Mouse (Mus musculus) midbrain, embryonic 15.5 days (tissue): Measurements from ENCODE around the gene Slc18b1. TPM values are rescaled to one million over a fixed set of nuclear protein-coding genes. Genes with fewer than 3 reads are reported as not detected.
A peak's percentile ranks its signal among the peaks of the same experiment; 100 is the strongest.
"Not testable (repeated sequence)": the region's sequence is repeated elsewhere in the genome, so short reads cannot be mapped to it uniquely, and the experiment has no call there.

ENCODE experiments used
- ATAC-seq: fragments of 200-750 bp; cut with Nextera tagmentation; replicated peaks from 2 replicates; pipeline ENCODE4 v1.8.0; 2017; ENCODE audit warnings: moderate TSS enrichment
- H3K27ac ChIP-seq: fragments of 300-500 bp; sonication (generic); 2 replicates; pipeline ENCODE4 v1.5.1; 2015; ENCODE audit warnings: mild to moderate bottlenecking, inconsistent platforms
- H3K27me3 ChIP-seq: fragments of 300-500 bp; sonication (generic); replicated peaks from 2 replicates; pipeline ENCODE4 v1.6.1; 2015; ENCODE audit warnings: inconsistent platforms
- H3K36me3 ChIP-seq: fragments of 300-500 bp; sonication (generic); replicated peaks from 2 replicates; pipeline ENCODE4 v1.6.1; 2015; ENCODE audit warnings: inconsistent platforms
- H3K4me1 ChIP-seq: fragments of 300-500 bp; sonication (generic); 2 replicates; pipeline ENCODE4 v1.6.1; 2015; ENCODE audit warnings: inconsistent platforms
- H3K4me2 ChIP-seq: fragments of 300-500 bp; sonication (generic); 2 replicates; pipeline ENCODE4 v1.6.1; 2015; ENCODE audit warnings: inconsistent platforms, mild to moderate bottlenecking, moderate library complexity
- H3K4me3 ChIP-seq: fragments of 300-500 bp; sonication (generic); 2 replicates; pipeline ENCODE4 v1.5.1; 2015; ENCODE audit warnings: mild to moderate bottlenecking, inconsistent platforms
- H3K9ac ChIP-seq: fragments of 300-500 bp; sonication (generic); 2 replicates; pipeline ENCODE4 v1.6.1; 2015; ENCODE audit warnings: mild to moderate bottlenecking, inconsistent platforms
- H3K9me3 ChIP-seq: fragments of 300-500 bp; sonication (generic); 2 replicates; pipeline ENCODE4 v1.6.1; 2016; ENCODE audit warnings: inconsistent platforms
- WGBS: fragments of 180-500 bp; shearing (Covaris S2); methylation state at CpG from one replicate; pipeline ENCODE4 v1.1.7; 2015; ENCODE audit warnings: mixed read lengths; 5-methylcytosine and 5-hydroxymethylcytosine counted together
- polyA plus RNA-seq: library from polyadenylated mRNA; unstranded; fragments of >200 nt; fragmentation: Nextera tagmentation; extraction: Ambion mirVana; gene quantifications from 2 replicates; pipeline ENCODE4 v1.2.1, GENCODE M21; 2015

Slc18b1 gene
- polyA plus RNA-seq, 1 experiment from 2014 or later, result 16.6 TPM

GRCm38 (mm10) chr10:23786631-23787038 is 10.2 kb upstream of the Slc18b1 start:
- not testable (repeated sequence) for H3K9me3 ChIP-seq, H3K27me3 ChIP-seq
- peaks cover 26% of the 10 kb centered on the region; the same call in 1 of the 2 replicates for H3K36me3 ChIP-seq
- H3K4me1 ChIP-seq, result peaks cover 30% of the 10 kb centered on the region
- ATAC-seq, result peak; percentile 79
- peak overlapping the region; percentile 70 for H3K4me2 ChIP-seq
- peak overlapping the region; percentile 69 for H3K27ac ChIP-seq
- WGBS, result under 1% methylated on average over 23 of the region's 23 CpGs
- H3K9ac ChIP-seq, result peak overlapping the region; percentile 96
- peak overlapping the region; percentile 80 for H3K4me3 ChIP-seq

DNA sequence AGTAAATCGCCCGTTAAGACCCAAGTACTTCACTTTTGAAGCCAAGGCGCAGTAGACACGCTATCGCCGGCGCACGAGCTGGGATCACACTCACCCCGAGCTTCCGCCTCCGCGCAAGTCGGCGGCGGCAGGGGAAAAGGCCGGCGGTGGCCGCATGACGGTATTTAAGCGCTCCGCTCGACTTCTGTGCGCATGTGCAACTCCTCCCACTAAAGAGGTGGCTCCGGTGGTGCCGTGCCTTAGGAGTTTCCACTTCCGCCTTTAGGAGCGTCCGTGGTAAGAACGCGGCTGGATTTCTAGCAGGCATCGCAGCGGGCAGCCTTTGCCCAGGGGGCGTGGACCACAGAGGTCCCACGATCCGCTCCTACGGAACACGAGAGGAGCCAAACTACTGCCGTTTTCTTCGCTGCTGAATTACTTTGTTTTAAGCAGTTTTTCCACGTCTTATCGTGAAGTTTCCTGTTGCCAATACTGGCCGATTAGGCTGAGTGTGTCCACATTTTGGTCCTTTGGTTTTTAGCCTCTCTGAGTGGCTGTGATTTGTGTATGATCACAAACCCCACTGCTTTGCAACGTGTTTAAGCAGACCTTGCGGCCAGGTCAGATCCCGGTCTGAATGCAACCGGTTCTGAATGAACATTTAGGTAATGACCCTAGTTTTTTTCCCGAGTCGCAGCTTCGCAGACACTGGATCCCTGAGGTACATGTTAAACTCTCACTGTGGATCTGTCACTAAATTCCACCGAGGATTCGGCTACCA is 9.5 kb upstream of the Slc18b1 start, which contains the start of gene Rps12:
Rps12 (minus strand) TSS at position 214 of the 760 bp plus-strand sequence.
- Histone ChIP-seq H3K4me1 (peaks cover 30% of the 10 kb centered on the region), H3K9me3 (no peaks in the 10 kb centered on the region), H3K27ac (peak within 1 kb of the TSS; percentile 73), H3K36me3 (peaks cover 26% of the 10 kb centered on the region; the same call in 1 of the 2 replicates), H3K27me3 (no peaks in the 10 kb centered on the region), H3K4me3 (peak within 1 kb of the TSS; percentile 80), H3K4me2 (peak within 1 kb of the TSS; percentile 70), H3K9ac (peak within 1 kb of the TSS; percentile 96)
- WGBS, result under 1% methylated on average over 51 of the region's 51 CpGs
- peak; percentile 99 for ATAC-seq

- peak overlapping the region; percentile 58 for H3K4me2 ChIP-seq
- WGBS, result 10% methylated on average over 8 of the region's 8 CpGs
- no peaks in the 10 kb centered on the region for H3K27me3 ChIP-seq
- peak overlapping the region; percentile 57 for H3K9ac ChIP-seq
- peak overlapping the region; percentile 80 for H3K4me3 ChIP-seq
- peaks cover 30% of the 10 kb centered on the region for H3K4me1 ChIP-seq
- no peak overlapping the region for H3K27ac ChIP-seq
- no peak for ATAC-seq
- H3K9me3 ChIP-seq, result no peaks in the 10 kb centered on the region
- H3K36me3 ChIP-seq, result peaks cover 22% of the 10 kb centered on the region; the same call in 1 of the 2 replicates
Observed at GRCm38 (mm10) chr10:23788056-23788600, 8.7 kb upstream of the Slc18b1 start.

- Histone ChIP-seq H3K36me3 (0 out of 2 replicates have a peak, but pooled peaks cover 3% of the 10 kb centered on the region), H3K9me3 (no peaks in the 10 kb centered on the region), H3K4me3 (peak overlapping the region; percentile 67), H3K9ac (peak overlapping the region; percentile 63; the same call in 1 of the 2 replicates), H3K4me2 (peak overlapping the region; percentile 62), H3K27ac (peak overlapping the region; percentile 74), H3K27me3 (no peaks in the 10 kb centered on the region), H3K4me1 (peaks cover 12% of the 10 kb centered on the region)
- WGBS, result 44% methylated on average over 9 of the region's 9 CpGs
- peak; percentile 4 for ATAC-seq
Observed at GRCm38 (mm10) chr10:23795871-23796520, 790 bp upstream of the Slc18b1 start.

DNA sequence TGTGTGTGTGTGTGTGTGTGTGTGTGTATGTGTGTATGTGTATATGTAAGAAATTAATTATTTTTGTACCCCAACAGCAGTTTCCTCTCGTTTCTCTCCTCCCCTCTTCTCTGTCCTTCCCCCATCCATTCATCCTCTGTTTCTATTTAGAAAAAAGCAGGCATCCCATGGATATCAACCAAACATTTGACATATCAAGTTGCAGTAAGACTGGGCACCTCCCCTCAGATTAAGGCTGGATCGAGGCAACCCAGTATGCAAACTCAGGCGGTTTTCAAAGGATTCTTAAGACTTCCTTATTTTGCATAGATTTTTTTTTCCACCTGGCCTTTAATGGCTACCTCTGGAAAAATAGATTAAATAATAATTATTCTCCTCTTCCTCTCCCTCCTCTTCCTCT is 820 bp downstream of the Slc18b1 start:
- 0 out of 2 replicates have a peak, but pooled peaks have one; percentile 13 for ATAC-seq
- H3K27ac ChIP-seq, result no peak overlapping the region

DNA sequence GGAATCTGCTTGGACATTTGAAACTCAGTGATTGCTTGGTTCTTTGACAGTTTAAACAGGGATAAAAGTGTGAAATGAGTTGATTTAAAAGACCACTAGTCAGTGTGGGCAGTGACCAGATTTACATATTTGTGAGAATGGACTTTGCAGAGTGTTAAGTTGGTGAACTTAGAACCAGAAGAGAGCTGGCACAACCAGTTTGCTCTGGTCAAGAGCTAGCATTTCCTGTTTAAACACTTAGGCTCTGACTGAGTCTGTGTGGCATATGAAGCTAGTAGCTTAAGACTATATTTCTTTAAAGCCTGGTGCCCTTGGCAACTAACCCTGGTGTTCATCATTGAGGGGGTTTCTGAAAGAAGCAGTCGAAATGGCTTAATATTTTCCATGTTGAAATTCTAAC is 1.4 kb downstream of the Slc18b1 start:
- Histone ChIP-seq H3K4me3 (no peak overlapping the region), H3K9me3 (no peaks in the 10 kb centered on the region), H3K9ac (no peak overlapping the region), H3K36me3 (0 out of 2 replicates have a peak, but pooled peaks cover 7% of the 10 kb centered on the region), H3K27me3 (no peaks in the 10 kb centered on the region), H3K4me2 (peak overlapping the region; percentile 62), H3K27ac (no peak overlapping the region), H3K4me1 (peaks cover 12% of the 10 kb centered on the region)
- ATAC-seq, result no peak
- 82% methylated on average over 1 of the region's 1 CpGs for whole genome bisulfite sequencing

More for the DNA sequence above, 820 bp downstream of the Slc18b1 start:
- 9% methylated on average over 3 of the region's 3 CpGs for WGBS
- Histone ChIP-seq H3K27me3 (no peaks in the 10 kb centered on the region), H3K4me2 (peak overlapping the region; percentile 62), H3K4me1 (peaks cover 12% of the 10 kb centered on the region), H3K4me3 (peak overlapping the region; percentile 67), H3K9me3 (no peaks in the 10 kb centered on the region), H3K36me3 (0 out of 2 replicates have a peak, but pooled peaks cover 7% of the 10 kb centered on the region), H3K9ac (peak overlapping the region; percentile 63)

DNA sequence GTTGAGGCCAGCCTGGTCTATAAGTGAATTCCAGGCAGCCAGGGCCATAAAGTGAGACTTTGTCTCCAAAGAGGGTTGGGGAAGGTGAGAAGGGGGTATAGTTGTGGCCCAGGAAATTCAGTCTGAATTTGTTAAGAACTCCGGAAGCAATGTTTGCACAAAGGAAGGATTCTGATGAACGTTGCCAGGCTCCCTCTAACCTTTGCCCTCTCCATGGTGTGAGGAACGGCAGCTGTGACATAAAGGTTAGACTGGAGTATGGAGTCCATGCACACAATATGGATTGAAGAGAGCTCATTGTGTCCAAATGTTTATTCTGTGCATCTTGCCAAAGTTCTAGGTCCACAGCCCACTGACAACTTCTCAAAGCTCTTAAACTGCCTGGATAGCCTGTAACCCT is 3.1 kb downstream of the Slc18b1 start:
- Histone ChIP-seq H3K9me3 (no peaks in the 10 kb centered on the region), H3K4me2 (no peak overlapping the region), H3K36me3 (0 out of 2 replicates have a peak, but pooled peaks cover 12% of the 10 kb centered on the region), H3K9ac (no peak overlapping the region), H3K27me3 (no peaks in the 10 kb centered on the region), H3K4me1 (peaks cover 12% of the 10 kb centered on the region), H3K27ac (no peak overlapping the region), H3K4me3 (no peak overlapping the region)
- WGBS, result 25% methylated on average over 3 of the region's 3 CpGs
- no peak for ATAC-seq

DNA sequence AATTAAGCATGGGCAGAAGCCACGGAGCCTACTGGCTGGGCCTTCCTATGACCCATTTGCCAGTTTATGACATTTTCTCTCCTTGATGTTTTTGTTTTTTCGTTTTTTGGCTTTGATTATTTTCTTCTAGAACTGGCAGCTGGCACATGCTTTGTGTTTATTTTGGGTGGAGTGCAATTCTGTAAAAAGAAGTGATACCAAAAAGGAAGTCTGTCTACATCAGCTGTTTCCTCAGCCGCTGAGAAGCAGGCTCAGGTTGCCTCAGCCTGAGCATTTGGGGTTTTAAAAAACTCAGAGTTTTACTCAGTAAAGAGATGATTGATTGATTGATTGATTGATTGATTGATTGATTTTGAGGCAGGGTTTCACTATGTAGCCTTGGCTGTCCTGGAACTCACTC is 6.1 kb downstream of the Slc18b1 start:
- H3K27me3 ChIP-seq, result no peaks in the 10 kb centered on the region
- H3K27ac ChIP-seq, result no peak overlapping the region
- no peak overlapping the region for H3K4me2 ChIP-seq
- whole genome bisulfite sequencing, result 79% methylated on average over 3 of the region's 3 CpGs
- H3K9ac ChIP-seq, result no peak overlapping the region
- peaks cover 24% of the 10 kb centered on the region for H3K36me3 ChIP-seq
- H3K4me3 ChIP-seq, result no peak overlapping the region
- no peaks in the 10 kb centered on the region for H3K9me3 ChIP-seq
- ATAC-seq, result no peak
- peaks cover 4% of the 10 kb centered on the region for H3K4me1 ChIP-seq

DNA sequence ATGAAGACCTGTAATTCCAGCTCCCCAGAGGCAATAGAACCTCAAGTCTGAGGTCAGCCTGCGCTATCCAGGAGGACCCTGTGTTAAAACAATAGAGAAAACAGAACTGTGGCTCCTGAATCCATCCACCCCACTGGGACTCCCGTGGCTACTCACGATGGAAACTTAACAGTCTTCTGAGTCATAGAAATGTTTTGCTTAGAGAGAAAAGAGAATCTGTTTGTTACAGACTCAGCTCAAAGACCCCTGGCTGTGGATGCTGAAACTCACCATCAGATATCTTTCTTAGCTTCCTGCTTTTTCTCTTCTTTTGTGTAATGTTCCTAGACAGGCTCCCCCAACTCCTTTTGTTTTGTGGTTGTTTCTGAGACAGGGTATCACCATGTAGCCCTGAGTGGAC is 7.9 kb downstream of the Slc18b1 start:
- no peak overlapping the region for H3K4me3 ChIP-seq
- H3K36me3 ChIP-seq, result peaks cover 27% of the 10 kb centered on the region
- no peaks in the 10 kb centered on the region for H3K4me1 ChIP-seq
- no peaks in the 10 kb centered on the region for H3K27me3 ChIP-seq
- no peak overlapping the region for H3K4me2 ChIP-seq
- WGBS, result 71% methylated on average over 3 of the region's 3 CpGs
- ATAC-seq, result no peak
- H3K9ac ChIP-seq, result no peak overlapping the region
- no peak overlapping the region for H3K27ac ChIP-seq
- H3K9me3 ChIP-seq, result no peaks in the 10 kb centered on the region

DNA sequence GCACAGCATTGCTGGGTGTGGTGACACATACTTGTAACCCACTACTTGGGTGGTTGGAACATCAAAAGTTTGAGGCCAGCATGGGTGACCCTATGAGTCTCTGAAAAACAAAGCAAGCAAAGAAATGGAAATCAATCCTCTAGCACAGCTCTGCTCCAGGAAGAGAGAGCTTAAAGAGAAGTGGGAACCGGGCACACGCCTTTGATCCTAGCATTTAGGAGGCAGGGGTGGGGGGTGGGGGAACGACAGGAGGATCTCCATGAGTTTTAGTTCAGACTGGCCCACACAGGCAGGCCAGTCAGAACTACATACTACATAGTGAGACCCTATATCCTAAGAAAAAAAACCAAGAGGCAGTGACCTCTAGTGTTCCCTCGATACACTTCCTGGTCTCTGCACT is 9.4 kb downstream of the Slc18b1 start:
- Histone ChIP-seq H3K4me3 (no peak overlapping the region), H3K27me3 (no peaks in the 10 kb centered on the region), H3K27ac (no peak overlapping the region), H3K4me1 (no peaks in the 10 kb centered on the region), H3K4me2 (no peak overlapping the region), H3K36me3 (peaks cover 23% of the 10 kb centered on the region), H3K9ac (no peak overlapping the region), H3K9me3 (no peaks in the 10 kb centered on the region)
- ATAC-seq, result no peak
- 26% methylated on average over 4 of the region's 4 CpGs for WGBS

DNA sequence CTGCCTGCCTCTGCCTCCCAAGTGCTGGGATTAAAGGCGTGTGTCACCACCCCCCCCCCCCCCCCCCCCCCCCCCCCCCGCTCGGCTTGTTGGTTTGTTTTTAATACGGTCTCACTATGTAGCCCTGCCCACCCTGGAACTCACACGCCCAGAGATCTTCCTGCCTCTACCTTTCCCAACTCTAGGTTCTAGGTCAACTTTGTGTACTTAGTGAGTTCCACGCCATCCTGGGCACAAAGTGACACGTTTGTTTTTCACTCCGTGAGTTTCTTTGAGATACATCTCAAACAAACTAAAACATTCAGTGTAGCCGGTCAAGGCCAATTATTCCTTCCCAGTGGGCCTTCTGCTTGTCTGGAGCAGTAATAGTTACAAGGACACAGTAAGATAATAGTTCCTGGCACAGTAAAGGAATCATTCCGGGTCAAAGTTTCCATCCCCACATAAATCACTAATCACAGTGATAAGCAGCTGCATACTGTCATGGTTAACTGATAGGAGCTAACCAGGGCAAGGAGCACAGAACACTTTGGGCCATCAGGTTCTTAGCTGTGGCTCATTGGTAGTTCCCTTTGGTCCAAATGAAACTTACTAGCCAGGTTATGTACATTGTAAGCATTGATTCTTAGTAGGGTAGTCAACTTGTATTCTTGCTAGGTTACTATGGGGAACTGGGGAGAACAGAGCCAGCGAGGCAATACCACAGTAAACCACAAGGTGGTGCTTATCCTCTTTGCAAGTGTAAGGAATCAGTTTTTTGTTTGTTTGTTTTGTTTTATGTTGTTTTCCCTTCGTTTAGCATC is 15.1 kb downstream of the Slc18b1 start:
- no peak overlapping the region for H3K4me2 ChIP-seq
- H3K27ac ChIP-seq, result no peak overlapping the region
- no peak overlapping the region for H3K9ac ChIP-seq
- WGBS, result 72% methylated on average over 8 of the region's 12 CpGs
- 0 out of 2 replicates have a peak, but pooled peaks have one; percentile 24 for ATAC-seq
- H3K9me3 ChIP-seq, result no peaks in the 10 kb centered on the region
- no peaks in the 10 kb centered on the region for H3K4me1 ChIP-seq
- peaks cover 9% of the 10 kb centered on the region; the same call in 1 of the 2 replicates for H3K36me3 ChIP-seq
- no peak overlapping the region for H3K4me3 ChIP-seq
- H3K27me3 ChIP-seq, result no peaks in the 10 kb centered on the region
